Mouse (Mus musculus) megakaryocyte progenitor cell, adult 5-6 weeks (primary cell): Measurements from ENCODE around the gene Abca13. TPM values are rescaled to one million over a fixed set of nuclear protein-coding genes. Genes with fewer than 3 reads are reported as not detected.

Experiments
- ATAC-seq: replicated peaks from 2 replicates; pipeline ENCODE4 v1.8.0; 2016; ENCODE audit warnings: mild to moderate bottlenecking, moderate TSS enrichment, inconsistent platforms; ENCODE audit not compliant: poor library complexity
- total RNA-seq, 2 experiments: library from RNA; stranded (forward) in 1 of 2; stranded (reverse) in 1 of 2; fragments of 157-497, 149-512 nt in 1 of 2; fragments of 200-1000 nt in 1 of 2; gene quantifications; 2 replicates each; pipeline versions ENCODE4 v1.2.3 to v1.2.4; 2015 to 2017

Gene Abca13
- total RNA-seq, 2 experiments from 2014 or later = 13.9 to 17.4 TPM

DNA sequence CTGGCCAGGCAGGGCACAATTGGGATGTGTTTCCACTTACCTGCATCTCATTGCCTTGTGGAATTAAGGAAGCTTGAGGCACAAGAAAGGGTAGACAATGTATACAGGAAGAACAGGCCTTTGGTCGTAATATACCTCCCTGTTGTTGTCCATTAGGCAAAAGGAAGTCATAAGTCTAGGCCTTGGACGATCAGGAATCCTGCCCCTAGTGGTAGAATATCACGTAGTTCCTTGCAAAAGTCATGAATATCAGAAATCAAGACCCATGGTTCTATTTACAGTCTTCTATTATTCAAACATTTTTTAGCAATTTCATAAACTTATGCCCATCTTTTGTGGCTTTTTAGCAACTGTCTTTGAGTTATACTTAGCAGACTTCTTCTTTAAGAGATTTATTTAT, 456.2 kb downstream of the Abca13 start:
- ATAC-seq = no peak

DNA sequence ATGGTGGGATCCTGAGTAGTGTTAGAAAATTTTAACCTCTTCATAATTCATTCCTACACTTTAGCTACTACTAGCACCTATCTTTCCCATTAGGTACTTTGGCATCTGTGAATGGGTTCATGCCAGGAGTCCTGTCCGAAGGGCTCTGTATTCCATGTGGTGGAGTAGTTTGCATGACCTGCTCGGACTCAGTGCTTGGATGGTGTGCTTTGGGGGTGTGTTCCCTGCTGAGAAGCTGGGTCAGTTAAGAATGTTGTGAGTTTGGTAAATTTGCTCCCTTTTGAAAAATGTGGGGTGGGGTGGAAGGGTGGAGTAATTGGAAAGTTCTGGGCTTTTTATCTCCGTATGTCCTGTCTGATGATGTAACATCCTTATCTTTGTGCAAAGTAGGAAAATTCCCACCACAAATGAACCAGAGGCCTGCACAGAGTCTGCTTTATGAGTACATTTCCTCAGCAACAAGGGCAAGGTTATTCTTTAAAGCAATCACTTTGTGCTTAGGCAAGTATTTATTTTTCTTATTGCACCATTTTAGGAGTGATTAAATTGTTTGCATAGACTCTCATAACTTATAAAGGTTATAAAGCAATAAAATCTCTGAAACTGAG, 475.0 kb downstream of the Abca13 start:
- ATAC-seq = no peak

DNA sequence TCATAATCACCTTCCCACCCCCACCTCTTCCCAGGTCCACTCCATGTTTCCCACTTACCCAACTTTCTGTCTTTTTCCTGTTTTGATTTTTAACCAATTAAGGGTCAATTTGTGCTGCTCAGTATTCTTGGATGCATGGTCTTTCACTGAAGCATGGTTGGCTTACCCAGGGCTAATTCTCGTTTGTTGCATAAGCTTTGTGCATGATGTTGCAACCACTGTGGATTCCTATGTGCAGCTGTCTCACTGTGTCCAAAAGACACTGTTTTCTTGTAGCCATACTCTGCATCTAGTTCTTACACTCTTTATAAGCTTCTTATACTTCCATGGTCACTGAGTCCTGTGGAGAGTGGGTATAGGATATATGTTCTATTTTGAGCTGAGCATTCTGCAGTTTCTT, 477.7 kb downstream of the Abca13 start:
- ATAC-seq = peak; percentile 89

DNA sequence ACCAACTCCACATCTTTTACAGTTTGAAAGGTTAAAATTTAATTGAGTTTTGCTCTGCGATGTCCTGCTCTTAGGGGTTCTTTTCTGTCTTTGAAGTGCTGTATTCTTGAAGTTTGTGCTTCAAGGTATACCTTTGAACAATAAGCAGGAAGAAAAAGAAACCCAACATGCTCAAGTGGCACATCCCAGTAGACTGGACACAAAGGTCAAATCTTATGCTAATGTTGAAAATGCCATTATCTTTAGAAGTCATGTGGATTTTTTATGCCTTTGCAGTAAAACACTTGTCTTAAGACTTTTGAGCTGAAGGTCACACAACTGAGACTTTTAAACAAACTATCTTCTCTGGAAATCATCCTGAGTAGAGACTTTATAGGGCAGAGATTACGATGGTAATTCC, 493.2 kb downstream of the Abca13 start:
- no peak for ATAC-seq

DNA sequence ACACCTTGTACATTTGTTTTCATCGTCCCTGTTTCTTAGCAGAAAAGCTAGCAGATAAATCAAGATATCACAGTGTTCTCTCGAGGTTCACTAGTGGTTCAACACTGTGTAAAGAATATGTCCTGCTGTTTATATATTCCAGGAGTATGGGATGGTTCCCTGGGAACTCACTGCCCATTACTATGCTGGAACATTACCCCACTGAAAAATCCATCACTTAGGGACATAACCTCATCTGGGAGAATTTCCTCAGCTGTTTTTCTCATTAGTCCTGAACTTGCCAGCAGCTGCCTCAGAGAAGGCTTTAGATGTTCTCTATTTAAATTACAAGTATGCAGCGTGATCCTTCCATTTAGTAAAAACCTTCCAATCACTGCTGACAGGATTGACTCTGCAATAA, 513.4 kb downstream of the Abca13 start:
- no peak for ATAC-seq

DNA sequence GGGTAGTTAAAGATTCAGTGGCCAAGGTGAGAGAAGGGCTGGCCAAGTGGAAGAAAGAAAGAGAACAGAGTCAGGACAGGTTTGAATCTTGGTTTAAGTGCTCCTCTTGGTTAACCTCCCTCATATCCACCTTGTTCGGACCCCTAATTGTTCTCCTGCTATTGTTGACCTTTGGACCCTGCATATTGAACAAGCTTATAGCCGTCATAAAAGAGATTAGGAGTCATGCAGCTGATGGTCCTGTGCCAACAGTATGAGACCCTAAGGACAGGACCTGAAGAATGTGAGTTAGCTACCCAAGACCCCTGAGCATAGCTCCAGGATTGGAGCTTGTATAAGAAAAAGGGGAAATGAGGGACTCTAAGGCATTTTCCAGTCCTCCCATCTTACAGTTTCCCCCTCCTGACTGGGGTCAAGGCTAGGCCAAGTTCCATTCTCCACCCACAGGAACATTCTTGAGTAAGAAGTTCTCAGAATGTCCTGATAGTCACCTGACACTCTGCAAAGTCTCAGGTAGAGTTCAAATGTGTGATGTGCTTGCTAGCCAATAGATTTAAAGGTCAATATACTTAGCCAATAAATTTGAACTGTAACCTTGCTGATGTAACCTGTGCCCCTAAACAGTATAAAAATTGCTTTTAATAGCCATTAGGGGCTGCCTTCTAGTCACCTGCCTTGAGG, 536.2 kb downstream of the Abca13 start:
- no peak for ATAC-seq

DNA sequence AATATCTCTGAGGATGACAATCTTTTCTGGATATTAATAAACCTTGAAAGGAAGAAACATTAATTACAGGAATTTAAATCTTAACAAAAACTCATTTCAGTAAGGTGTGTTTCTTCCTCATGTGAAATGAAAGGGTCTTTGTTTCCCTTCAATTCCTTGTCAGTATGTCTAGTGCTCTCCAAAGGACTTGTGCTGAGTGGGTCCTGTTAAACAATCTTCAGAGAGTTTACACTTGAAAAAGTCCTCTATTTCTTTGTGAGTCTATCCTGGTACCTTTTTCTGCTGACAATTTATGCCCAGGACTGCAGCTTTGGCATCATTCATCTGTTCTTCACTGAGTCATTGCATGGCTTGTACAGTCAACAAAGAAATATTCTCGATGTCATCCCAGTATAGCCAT, 539.6 kb downstream of the Abca13 start:
- no peak for ATAC-seq

Other genes with a start within 250 kb of the Abca13 start
- gene Pkd1l1, start 218.7 kb upstream of the Abca13 start, total RNA-seq (2015) = 0.02 TPM in 1 of 2 replicates, not detected in the other
- gene Pkd1l1, start 218.7 kb upstream of the Abca13 start, total RNA-seq (2017) = not detected in 2 replicates
- 21.2 and 29.5 TPM in 2 replicates for gene Hus1, start 180.8 kb upstream of the Abca13 start, total RNA-seq (2015)
- gene Hus1, start 180.8 kb upstream of the Abca13 start, total RNA-seq (2017) = 17.5 and 23.7 TPM in 2 replicates
- gene Gm11992, start 143.3 kb upstream of the Abca13 start, total RNA-seq (2015) = 0.51 TPM in 1 of 2 replicates, not detected in the other
- gene Gm11992, start 143.3 kb upstream of the Abca13 start, total RNA-seq (2017) = 0.88 TPM in 1 of 2 replicates, not detected in the other
- not detected in 2 replicates for gene Sun3, start 143.0 kb upstream of the Abca13 start, total RNA-seq (2015)
- not detected in 2 replicates for gene Sun3, start 143.0 kb upstream of the Abca13 start, total RNA-seq (2017)
- 0.89 TPM in 1 of 2 replicates, not detected in the other for gene Upp1, start 73.8 kb upstream of the Abca13 start, total RNA-seq (2015)
- gene Upp1, start 73.8 kb upstream of the Abca13 start, total RNA-seq (2017) = not detected in 2 replicates